Mouse (Mus musculus) frontal cortex, postnatal 36 days (tissue): ENCODE results near the gene Tmem151a.

ENCODE experiments used
- DNase-seq, 2 experiments: peaks; one replicate each; pipeline ENCODE4 v3.0.0; 2022; ENCODE audit warnings: low spot score in 2 of 2

Gene Tmem151a

GRCm38 (mm10) chr19:5094746-5095417, 9.6 kb upstream of the Tmem151a start:
- DNase-seq: peak in 1 of 2 experiments; percentile 45

- peak; percentile 97 to 98 for DNase-seq
Observed at GRCm38 (mm10) chr19:5094243-5094632, 8.9 kb upstream of the Tmem151a start.

GRCm38 (mm10) chr19:5093481-5094242, 8.3 kb upstream of the Tmem151a start:
- no peak for DNase-seq

- DNase-seq: no peak
Observed at GRCm38 (mm10) chr19:5092083-5092482, 6.8 kb upstream of the Tmem151a start.

GRCm38 (mm10) chr19:5089324-5089723, 4.0 kb upstream of the Tmem151a start:
- no peak for DNase-seq

- DNase-seq: peak; percentile 92 to 98
Observed at GRCm38 (mm10) chr19:5087884-5088728, 2.8 kb upstream of the Tmem151a start, which contains the start of gene Yif1a. Gene Yif1a, plus strand, starts transcription at chr19:5088538.

GRCm38 (mm10) chr19:5086533-5086932, 1.2 kb upstream of the Tmem151a start:
- peak in 1 of 2 experiments; percentile 3 for DNase-seq

GRCm38 (mm10) chr19:5084834-5085144, 542 bp downstream of the Tmem151a start:
- no peak for DNase-seq

GRCm38 (mm10) chr19:5083961-5084833, 1.1 kb downstream of the Tmem151a start:
- no peak for DNase-seq

- DNase-seq: no peak
Observed at GRCm38 (mm10) chr19:5082596-5082995, 2.7 kb downstream of the Tmem151a start.

- DNase-seq: no peak
Observed at GRCm38 (mm10) chr19:5082005-5082404, 3.3 kb downstream of the Tmem151a start.

GRCm38 (mm10) chr19:5079279-5079678, 6.1 kb downstream of the Tmem151a start:
- DNase-seq: no peak

- peak in 1 of 2 experiments; percentile 16 for DNase-seq
Observed at GRCm38 (mm10) chr19:5073518-5073917, 11.8 kb downstream of the Tmem151a start.

- DNase-seq: peak in 1 of 2 experiments; percentile 28
Observed at GRCm38 (mm10) chr19:5073028-5073427, 12.3 kb downstream of the Tmem151a start.

GRCm38 (mm10) chr19:5072389-5073019, 12.8 kb downstream of the Tmem151a start:
- DNase-seq: peak in 1 of 2 experiments; percentile 4

GRCm38 (mm10) chr19:5071545-5072369, 13.6 kb downstream of the Tmem151a start:
- DNase-seq: peak in 1 of 2 experiments; percentile 50

GRCm38 (mm10) chr19:5071077-5071476, 14.3 kb downstream of the Tmem151a start:
- no peak for DNase-seq

- DNase-seq: no peak
Observed at GRCm38 (mm10) chr19:5069978-5070377, 15.4 kb downstream of the Tmem151a start.

GRCm38 (mm10) chr19:5069486-5069885, 15.8 kb downstream of the Tmem151a start:
- DNase-seq: no peak
